Mouse (Mus musculus) mouse trophoblast stem cell (cell line): ENCODE data around the gene Hs6st1.

Source experiments
- in situ Hi-C, 2 experiments: fragments of 300-500 bp; cut with MseI, MboI; formaldehyde crosslinking; loops; 2 replicates in 1 of 2; 3 replicates in 1 of 2; pipeline ENCODE4 v1.15.1; 2025

Hs6st1 gene

DNA sequence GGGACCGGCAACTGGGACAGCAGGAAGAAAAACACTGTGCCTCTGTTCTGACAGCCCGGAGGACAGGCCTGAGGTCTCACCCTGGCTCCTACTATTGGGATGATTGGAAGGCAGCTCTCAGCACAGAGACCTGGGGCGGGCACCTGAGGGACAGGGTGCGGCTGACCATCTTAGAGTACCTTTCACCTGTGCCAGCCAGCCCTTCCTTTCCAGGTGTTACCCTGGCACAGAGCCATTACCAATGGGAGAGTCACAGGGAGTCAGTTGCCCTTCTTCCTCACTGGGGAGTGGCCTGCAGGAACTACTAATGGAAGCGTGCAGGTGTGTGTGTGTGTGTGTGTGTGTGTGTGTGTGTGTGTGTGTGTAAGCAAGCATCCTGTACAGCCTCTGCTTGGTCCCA, 15.4 kb downstream of the Hs6st1 start:
- in situ Hi-C loops: no loop called here

DNA sequence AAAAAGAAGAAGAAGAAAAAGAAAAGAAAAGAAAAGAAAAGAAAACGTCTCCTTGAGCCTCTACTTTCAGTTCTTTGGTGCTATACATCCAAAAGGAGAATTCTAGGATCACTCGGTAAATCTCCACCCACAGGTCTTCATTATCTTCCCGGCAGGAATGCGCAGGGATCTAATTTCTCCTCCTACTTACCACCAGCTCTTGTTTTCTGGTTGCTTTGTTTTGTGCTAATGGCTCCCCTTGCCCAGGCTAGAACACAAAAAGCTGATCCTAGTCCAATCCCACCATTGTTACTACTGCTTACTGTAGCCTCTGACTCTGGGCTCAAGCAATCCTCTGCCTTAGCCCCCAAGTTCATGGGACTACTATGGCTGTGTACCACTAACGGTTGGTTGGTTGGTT, 16.9 kb downstream of the Hs6st1 start:
- in situ Hi-C loops: no loop called here

DNA sequence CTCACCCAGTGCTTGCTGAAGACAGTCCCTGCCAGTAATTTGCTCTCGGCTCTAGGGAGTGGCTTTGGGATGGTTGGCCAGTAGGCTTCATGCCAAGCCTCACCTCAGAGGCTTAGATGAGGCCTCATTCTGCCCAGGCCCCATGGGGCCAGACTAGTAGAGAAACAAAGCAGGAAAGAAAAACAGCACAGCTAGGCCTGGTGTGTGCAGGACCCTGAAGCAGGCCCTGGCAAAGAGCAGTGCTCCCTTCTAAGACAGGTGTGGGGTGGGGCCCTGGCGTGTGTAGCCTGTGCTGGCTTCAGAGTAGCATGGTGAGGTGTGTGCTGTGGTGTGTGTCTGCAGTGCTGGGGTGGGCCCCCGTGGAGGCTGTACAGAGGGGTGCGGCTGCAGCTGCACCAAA, 20.2 kb downstream of the Hs6st1 start:
- in situ Hi-C loops: no loop called here

GRCm38 (mm10) chr1:36089481-36089880, 21.3 kb downstream of the Hs6st1 start:
- in situ Hi-C loops: no loop called here

DNA sequence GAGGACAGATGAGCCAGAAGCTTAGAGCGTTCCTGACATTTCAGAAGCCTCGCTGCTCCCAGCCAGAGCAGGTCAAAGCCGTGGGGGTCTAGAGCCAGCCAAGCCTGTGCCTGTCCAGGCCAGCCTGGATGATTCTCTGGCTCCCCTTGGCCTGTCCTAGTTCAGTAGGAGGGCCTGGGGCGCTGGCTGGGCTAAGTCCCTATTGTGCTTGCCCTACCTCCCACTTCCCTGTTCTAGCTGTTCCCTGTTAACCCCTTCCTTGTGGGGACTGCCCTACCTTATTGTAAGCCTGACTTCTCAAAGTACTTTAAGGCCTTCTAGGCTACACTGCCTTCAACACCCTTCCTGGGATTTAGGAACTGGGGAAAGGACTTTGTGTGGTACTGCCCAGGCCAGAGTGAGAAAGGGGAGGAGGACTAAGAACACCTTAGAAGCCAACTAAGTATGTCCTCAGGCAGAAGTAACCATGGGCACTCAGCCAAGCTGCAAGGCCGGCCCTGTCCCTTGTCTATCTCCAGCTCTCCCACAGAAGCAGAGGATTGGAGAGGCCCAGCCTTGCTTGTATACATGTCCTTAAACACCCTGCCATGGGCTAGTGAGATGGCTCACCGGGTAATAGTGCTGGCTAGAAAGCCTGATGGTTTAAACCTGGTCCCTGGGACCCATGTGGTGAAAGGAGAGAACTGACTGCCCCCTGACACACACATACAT, 22.0 kb downstream of the Hs6st1 start:
- in situ Hi-C loops: no loop called here

DNA sequence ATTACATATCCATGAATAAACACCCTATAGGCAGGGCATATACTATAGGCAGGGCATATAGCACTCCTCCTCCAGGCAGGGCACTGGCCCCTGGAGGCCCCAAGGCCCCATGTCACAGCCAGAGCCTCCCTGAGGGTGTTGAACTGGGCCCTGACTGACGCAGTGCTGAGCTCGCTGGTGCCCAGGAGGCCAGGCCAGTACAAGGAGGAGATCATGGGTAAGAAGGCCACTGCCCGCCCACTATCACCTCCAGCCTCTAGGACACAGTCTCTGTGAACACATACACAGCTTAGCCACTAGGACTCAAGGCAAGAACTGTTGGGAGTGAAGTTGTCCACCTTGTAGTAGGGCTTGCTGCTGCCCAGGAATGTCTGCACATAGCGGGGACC, 22.5 kb downstream of the Hs6st1 start:
- in situ Hi-C loops: no loop called here

- in situ Hi-C loops: no loop called here
These were observed 23.0 kb downstream of the Hs6st1 start for GRCm38 (mm10) chr1:36091246-36091645.

DNA sequence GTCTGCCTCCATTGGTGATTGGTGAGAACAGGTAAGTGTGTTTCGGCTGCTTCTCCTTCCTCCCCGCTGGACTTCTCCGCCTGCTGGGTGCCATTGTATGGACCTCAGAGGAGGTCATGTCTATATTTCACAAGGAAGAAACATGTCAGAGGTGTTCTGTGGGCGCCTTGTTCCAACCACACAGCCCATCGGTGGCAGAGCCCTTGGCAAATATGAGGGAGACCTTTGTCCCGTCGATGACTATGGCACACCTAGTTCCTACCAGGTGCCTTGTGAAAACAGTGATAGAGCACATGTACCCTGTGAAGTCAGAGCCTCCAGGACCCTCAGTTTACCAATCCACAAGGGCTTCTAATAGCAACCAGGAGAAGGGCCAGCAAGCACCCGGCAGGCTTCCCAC, 25.5 kb downstream of the Hs6st1 start:
- in situ Hi-C loops: no loop called here

DNA sequence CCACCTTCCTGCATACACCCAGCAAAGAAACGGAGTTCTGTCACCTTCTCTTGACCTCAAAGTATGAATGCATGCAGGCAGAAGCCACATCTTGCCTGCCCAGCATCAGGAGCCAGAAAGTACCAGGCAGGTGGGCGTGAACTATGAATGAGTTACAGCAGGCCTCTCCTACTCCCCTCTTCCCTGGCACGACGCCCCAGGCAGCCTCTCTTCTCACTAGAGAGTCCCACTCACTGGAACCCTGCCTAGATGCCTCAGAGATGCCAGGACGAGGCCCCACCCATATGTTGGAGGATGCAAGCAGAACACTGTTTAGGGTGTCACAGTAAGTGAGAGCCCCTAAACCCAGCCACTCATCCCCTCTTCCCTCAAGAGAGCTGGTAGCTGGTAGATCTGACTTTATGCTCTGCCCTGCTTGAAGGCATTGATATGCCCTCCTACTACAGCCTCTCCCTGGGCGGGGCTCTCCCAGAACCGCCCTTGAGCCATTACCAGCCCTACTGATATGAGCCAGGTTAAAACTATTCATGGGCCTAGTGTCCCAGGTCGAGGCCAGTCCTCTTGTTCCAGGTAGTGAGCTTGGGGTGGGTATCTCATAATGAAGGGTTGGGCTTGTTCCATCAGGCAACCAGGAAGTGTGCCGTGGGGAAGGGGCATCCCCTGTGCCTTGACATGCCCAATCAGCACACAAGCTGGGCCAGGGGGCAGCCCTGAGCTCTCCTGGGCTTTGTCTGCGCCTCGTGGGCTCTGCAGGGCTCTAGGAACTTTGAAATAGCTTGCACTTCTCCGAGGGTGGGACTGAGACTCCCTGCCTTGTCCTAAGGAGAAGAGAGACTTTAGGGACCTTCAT, 27.4 kb downstream of the Hs6st1 start:
- in situ Hi-C loops: no loop called here

GRCm38 (mm10) chr1:36098432-36098831, 30.2 kb downstream of the Hs6st1 start:
- in situ Hi-C loops: no loop called here

- in situ Hi-C loops: no loop called here
These were observed 32.2 kb downstream of the Hs6st1 start for GRCm38 (mm10) chr1:36100371-36100770.

DNA sequence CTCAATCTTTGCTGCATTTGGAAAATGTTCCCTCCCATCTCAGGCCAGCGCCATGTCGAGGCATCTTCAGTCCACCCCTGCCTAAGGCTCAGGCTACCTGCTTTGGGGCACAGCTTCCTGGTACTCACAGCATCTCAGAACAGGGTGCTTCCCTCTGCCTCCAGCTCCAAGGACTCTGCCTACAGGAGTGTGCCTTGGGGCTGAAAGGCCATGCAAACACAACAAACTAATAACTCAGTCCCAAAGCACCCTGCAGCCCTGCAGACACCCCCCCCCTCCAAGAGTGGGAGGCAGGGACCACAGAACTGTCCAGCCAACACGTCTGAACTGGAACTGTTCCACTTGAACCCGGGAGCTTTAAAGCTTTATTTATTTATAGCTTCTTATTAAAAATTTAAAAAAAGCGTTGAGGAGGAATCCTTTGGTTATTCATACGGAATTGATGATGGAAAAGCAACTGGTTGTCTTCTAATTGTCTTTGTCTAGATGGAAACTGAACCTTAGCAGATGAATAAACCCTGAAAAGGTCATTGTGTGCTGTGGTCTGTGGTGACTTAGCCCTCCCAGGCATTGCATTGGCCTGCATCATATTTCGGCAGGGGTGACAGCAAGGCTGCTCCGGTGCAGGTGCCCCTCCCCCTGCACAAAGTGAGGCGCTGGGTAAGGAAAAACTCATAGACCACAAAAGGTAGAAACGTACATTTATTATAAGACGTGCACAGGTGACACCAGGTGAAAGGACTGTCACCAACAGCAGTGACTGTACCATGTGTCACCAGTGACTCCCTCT, 37.9 kb downstream of the Hs6st1 start:
- in situ Hi-C loops: no loop called here

- in situ Hi-C loops: no loop called here
These were observed 41.8 kb downstream of the Hs6st1 start for GRCm38 (mm10) chr1:36109987-36110386.

GRCm38 (mm10) chr1:36112665-36113064, 44.5 kb downstream of the Hs6st1 start:
- in situ Hi-C loops: no loop called here

- in situ Hi-C loops: no loop called here
These were observed 45.5 kb downstream of the Hs6st1 start for GRCm38 (mm10) chr1:36113670-36114069.

- in situ Hi-C loops: no loop called here
These were observed 46.6 kb downstream of the Hs6st1 start for GRCm38 (mm10) chr1:36114844-36115243.

DNA sequence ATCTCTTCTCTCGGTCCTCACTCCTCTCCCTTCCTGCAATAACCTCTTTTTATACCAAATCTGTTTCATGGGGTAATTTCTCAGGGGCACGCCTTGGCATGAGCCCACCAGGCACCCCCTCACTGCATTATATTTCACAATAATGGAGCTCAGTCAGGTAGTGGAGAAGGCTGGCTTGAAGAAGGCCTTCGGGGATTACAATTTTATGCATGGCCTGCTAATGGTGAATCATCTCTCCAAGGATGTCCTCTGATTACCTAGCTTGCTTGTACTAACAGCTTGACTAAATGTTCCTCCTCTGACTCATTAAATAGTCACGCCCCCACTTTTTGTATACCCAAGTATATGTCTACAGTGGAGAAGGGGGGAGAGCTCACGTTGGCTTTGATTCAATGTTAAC, 48.3 kb downstream of the Hs6st1 start:
- in situ Hi-C loops: no loop called here

- in situ Hi-C loops: no loop called here
These were observed 50.0 kb downstream of the Hs6st1 start for GRCm38 (mm10) chr1:36118061-36118685.

GRCm38 (mm10) chr1:36118958-36119357, 50.8 kb downstream of the Hs6st1 start:
- in situ Hi-C loops: no loop called here

- in situ Hi-C loops: no loop called here
These were observed 51.2 kb downstream of the Hs6st1 start for GRCm38 (mm10) chr1:36119426-36119825.

- in situ Hi-C loops: loop anchor here in 1 of 2 experiments (10.0 kb wide), 1 partner anchor 276 kb away; no protein-coding TSS in a partner anchor
These were observed 53.0 kb downstream of the Hs6st1 start for GRCm38 (mm10) chr1:36121172-36121571.

DNA sequence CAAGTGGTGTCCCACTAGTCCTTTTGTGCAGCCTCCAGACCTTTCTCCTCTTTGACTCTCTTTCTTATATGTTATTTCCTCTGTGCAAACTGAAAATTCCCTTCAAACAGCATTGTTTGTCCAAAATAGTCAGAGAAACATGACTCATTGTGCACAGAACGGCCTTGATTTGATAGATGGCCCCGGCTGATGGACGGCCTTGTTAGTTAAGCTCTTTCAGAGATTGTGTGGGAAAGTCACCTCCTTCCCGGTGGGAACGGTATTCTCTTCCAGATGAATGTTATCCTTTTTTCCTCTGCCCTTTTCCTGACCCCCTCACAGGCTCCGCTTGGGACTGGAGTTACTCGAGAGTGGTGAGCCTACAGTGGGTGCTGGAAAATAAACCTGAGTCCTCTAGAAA, 56.9 kb downstream of the Hs6st1 start:
- in situ Hi-C loops: loop anchor here in 1 of 2 experiments (10.0 kb wide), 1 partner anchor 280 kb away; no protein-coding TSS in a partner anchor
